Mouse (Mus musculus): Measurements from ENCODE around the gene Gm20909. TPM values are rescaled to one million over a fixed set of nuclear protein-coding genes. Genes with fewer than 3 reads are reported as not detected.
"Not testable (repeated sequence)": the region's sequence is repeated elsewhere in the genome, so short reads cannot be mapped to it uniquely, and the experiment has no call there.

The Gm20909 gene
- polyA plus RNA-seq (2014; fragmentation: Nextera tagmentation; extraction: Ambion mirVana), result not detected in 2 replicates

DNA sequence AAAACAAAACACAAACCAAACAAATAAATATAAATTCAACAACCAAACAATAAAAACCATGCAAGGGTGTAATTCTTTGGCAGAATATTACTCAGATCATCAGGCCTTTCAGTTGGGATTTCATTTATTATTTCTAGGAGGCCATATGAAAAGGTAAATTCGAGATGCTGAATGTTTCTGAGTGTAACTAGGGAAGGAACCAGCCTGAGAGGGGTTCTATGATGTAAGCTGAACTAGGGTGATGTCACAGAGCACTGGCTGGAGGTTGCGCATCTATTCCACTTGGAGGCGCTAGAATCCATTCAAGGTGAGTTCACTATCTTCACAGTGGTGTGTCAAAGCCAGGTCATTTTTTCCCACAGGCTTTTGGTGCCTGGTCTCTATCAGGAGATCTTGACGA, at the start of gene Gm20909:
Gm20909 (plus strand) TSS at position 301 of the 400 bp plus-strand sequence.
- H3K4me3 ChIP-seq (replicated peaks; ENCODE audit: low read length); H3K9me3 ChIP-seq (ENCODE audit: control insufficient read depth, low read length); H3K27ac ChIP-seq; ATAC-seq (ENCODE audit: low FRiP score); H3K9ac ChIP-seq; DNase-seq (ENCODE audit: low spot score); H3K27me3 ChIP-seq (ENCODE audit: control insufficient read depth, insufficient read depth, low read length); H3K4me1 ChIP-seq (replicated peaks; ENCODE audit: control insufficient read depth, insufficient read depth, low read length); H3K4me2 ChIP-seq (replicated peaks); H3K36me3 ChIP-seq (replicated peaks; ENCODE audit: control insufficient read depth, insufficient read depth): not testable (repeated sequence)
- no CpG with 5 or more reads among the region's 4 CpGs for WGBS

Other genes starting within 250 kb of the Gm20909 start
- gene Gm29866, start 170.9 kb upstream of the Gm20909 start, polyA plus RNA-seq (2014; fragmentation: Nextera tagmentation; extraction: Ambion mirVana), result not detected in 2 replicates
- not detected in 2 replicates for gene Gm20865, start 77.0 kb downstream of the Gm20909 start, polyA plus RNA-seq (2014; fragmentation: Nextera tagmentation; extraction: Ambion mirVana)